Mouse (Mus musculus): ENCODE results near the gene St8sia1. TPM values are rescaled to one million over a fixed set of nuclear protein-coding genes. Genes with fewer than 3 reads are reported as not detected.
A peak's percentile ranks its signal among the peaks of the same experiment; 100 is the strongest.

St8sia1 gene
- polyA plus RNA-seq, 1 experiment from 2014 or later, result 0.08 TPM

DNA sequence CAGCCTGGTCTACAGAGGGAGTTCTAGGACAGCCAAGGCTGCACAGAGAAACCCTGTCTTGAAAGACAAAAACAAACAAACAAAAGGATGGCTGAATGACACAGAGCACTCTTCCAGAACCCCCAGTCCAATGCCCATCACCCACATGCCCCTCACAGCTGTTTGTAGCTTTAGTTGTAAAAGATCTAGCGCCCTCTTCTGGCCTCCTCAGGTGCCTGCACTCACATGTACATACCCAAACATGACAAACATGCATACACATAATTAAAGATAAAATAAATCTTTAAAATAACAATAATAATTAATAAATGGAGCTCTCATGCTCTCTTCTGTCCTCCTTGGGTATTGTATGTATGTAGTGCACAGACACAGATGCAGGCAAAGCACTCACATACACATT lies 13.0 kb upstream of the St8sia1 start:
- WGBS (ENCODE audit: insufficient replicate concordance), result 28% methylated on average over 1 of the region's 1 CpGs
- Histone ChIP-seq H3K36me3 (replicated peaks) (no peaks in the 10 kb centered on the region), H3K9ac (no peak overlapping the region), H3K9me3 (replicated peaks) (no peaks in the 10 kb centered on the region), H3K4me3 (replicated peaks) (no peak overlapping the region), H3K4me2 (no peak overlapping the region), H3K4me1 (replicated peaks) (no peaks in the 10 kb centered on the region), H3K27me3 (no peaks in the 10 kb centered on the region), H3K27ac (replicated peaks) (no peak overlapping the region)
- ATAC-seq (ENCODE audit: insufficient read depth), result no peak

DNA sequence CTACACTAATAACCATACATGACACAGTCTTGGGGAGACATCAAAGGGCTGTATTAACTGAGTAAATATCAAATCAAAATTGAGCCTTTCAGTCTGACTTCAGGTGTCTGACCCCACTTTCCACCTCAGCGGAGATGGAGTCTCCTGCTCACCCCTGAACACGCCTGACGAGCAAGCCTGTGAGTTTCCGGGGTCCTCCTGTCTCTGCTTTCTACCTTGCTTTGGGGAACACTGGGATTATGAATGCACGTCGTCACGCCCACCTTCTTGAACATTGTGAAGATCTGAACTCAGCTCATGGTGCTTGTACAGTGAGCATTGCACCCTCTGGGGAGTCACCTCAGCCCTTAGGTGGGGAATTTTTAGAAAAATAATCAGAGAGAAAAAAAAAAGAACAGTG lies 9.0 kb upstream of the St8sia1 start:
- Histone ChIP-seq H3K27me3 (no peaks in the 10 kb centered on the region), H3K4me1 (replicated peaks) (no peaks in the 10 kb centered on the region), H3K36me3 (replicated peaks) (no peaks in the 10 kb centered on the region), H3K4me3 (replicated peaks) (no peak overlapping the region), H3K4me2 (no peak overlapping the region), H3K9ac (no peak overlapping the region), H3K9me3 (replicated peaks) (no peaks in the 10 kb centered on the region), H3K27ac (replicated peaks) (no peak overlapping the region)
- ATAC-seq (ENCODE audit: insufficient read depth), result no peak
- 70% methylated on average over 7 of the region's 7 CpGs for WGBS (ENCODE audit: insufficient replicate concordance)

DNA sequence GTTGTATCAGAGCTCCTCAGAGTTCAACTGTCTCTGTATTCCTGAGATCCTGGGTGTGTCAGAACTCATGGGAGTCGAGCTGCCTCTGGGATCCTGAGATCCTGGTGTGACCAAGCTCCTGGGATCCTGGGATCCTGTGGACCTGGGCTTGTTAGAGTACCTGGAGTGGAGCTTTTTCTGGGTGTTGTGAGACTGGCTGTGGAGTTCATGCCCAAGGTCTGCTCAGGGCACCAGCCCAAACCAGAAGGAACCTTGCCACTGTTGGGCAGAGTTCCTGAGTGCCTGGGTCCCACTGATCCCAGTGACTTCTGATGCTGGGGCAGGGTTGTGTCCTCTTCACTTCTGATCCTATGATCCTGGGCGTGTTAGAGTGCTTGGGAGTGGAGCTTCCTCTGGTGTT lies 8.0 kb upstream of the St8sia1 start:
- no peak overlapping the region for H3K4me3 ChIP-seq (replicated peaks)
- no peak overlapping the region for H3K4me2 ChIP-seq
- H3K4me1 ChIP-seq (replicated peaks), result no peaks in the 10 kb centered on the region
- WGBS (ENCODE audit: insufficient replicate concordance), result 27% methylated on average over 2 of the region's 2 CpGs
- no peaks in the 10 kb centered on the region for H3K9me3 ChIP-seq (replicated peaks)
- H3K9ac ChIP-seq, result no peak overlapping the region
- no peaks in the 10 kb centered on the region for H3K36me3 ChIP-seq (replicated peaks)
- ATAC-seq (ENCODE audit: insufficient read depth), result no peak
- no peaks in the 10 kb centered on the region for H3K27me3 ChIP-seq
- H3K27ac ChIP-seq (replicated peaks), result no peak overlapping the region

DNA sequence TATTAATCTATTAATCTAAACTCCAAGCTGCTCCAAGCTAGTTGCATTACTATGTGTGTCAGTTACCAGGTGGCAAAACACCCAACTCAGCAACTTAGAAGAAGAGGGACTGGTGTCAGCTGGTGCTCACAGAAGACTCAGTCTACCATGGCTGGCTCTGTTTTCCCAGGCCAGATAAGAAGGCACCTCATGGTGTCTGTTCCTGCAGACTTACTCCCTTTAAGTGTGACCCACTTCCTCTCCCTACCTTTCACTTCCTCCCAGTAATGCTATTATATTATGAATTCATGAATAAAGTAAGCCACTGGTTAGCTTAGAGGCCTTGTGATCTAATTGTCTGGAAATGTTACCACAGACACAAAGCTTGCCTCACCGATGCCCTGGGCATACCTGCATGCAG lies 3.2 kb upstream of the St8sia1 start:
- Histone ChIP-seq H3K27me3 (peaks cover 36% of the 10 kb centered on the region), H3K36me3 (replicated peaks) (no peaks in the 10 kb centered on the region), H3K27ac (replicated peaks) (no peak overlapping the region), H3K9me3 (replicated peaks) (no peaks in the 10 kb centered on the region), H3K4me1 (replicated peaks) (peaks cover 12% of the 10 kb centered on the region; the same call in 1 of the 2 replicates), H3K9ac (no peak overlapping the region), H3K4me3 (replicated peaks) (no peak overlapping the region), H3K4me2 (no peak overlapping the region)
- 69% methylated on average over 1 of the region's 1 CpGs for WGBS (ENCODE audit: insufficient replicate concordance)
- no peak for ATAC-seq (ENCODE audit: insufficient read depth)

DNA sequence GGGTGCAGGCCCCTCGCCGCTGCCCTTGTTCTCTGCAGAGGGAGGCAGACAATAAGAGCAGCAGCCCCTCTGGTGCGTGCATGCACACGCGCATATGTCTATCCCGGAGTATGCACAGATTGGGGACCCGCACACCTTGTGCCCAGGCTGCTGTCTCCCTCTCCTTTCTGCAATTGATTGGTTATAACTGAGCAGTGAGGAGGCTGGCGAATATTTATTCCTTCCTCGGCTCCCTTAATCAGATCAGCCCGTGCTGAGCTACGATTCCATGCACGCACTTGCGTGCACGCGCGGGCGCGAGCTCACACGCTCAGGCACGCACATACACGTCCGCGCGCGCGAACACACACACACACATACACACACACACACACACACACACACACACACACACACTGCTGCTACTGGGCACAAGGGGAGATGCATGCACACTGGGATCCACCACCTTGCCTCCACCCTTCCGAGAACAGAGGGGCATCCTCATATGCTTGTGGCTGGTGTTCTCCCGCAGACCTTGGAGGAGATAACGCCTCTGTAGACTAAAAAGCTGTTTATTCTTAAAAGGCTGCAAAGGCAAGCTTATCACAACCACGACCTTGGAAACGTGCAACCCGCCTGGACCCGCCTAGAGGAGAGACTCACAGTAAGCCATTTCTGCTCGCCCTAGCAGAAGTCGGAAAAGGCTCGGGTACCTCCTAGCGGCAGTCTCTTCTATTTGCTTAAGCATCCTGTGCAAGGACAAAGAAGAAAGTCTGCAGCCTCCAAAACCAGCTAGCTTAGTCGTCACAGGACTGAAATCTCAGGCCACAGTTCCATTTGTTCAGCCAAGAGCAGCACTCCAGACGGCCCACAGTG lies 506 bp upstream of the St8sia1 start:
- H3K27me3 ChIP-seq, result peaks cover 49% of the 10 kb centered on the region
- ATAC-seq (ENCODE audit: insufficient read depth), result peak; percentile 74
- peak overlapping the region; percentile 66 for H3K4me2 ChIP-seq
- H3K9me3 ChIP-seq (replicated peaks), result no peaks in the 10 kb centered on the region
- peak overlapping the region; percentile 43 for H3K4me3 ChIP-seq (replicated peaks)
- H3K9ac ChIP-seq, result no peak overlapping the region
- H3K27ac ChIP-seq (replicated peaks), result no peak overlapping the region
- H3K36me3 ChIP-seq (replicated peaks), result no peaks in the 10 kb centered on the region
- under 1% methylated on average over 39 of the region's 39 CpGs for WGBS (ENCODE audit: insufficient replicate concordance)
- peaks cover 12% of the 10 kb centered on the region; the same call in 1 of the 2 replicates for H3K4me1 ChIP-seq (replicated peaks)

DNA sequence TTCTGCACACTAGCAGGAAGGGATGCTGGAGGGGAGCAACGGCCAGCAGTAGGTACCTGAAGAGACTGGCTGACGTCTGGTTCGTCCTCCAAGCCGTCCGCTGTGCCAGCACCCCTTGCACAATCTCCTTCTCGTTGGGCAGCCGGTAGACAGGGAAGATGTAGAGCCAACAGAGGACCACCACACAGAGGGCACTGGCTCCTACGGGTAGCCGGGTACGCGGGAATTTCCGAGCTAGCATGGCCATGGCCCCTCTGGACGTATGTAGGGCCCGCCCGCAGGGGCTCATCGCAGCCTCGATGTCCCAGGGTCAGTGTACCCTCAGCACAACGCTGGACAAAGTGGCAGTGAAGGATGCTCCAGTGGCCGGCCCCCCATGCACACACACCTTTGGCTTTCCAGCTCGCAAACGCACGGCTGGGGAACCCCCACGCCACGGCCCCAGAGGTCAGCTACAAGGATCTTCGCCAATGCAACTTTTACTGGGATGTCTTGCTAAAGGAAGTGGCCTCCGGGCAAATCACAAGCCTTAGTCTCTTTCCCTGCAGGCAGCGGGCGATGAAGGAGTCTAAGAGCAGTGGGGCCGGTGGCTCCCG lies 674 bp downstream of the St8sia1 start:
- Histone ChIP-seq H3K4me3 (replicated peaks) (peak overlapping the region; percentile 43), H3K9ac (no peak overlapping the region), H3K9me3 (replicated peaks) (no peaks in the 10 kb centered on the region), H3K27ac (replicated peaks) (no peak overlapping the region), H3K36me3 (replicated peaks) (no peaks in the 10 kb centered on the region), H3K27me3 (peaks cover 49% of the 10 kb centered on the region), H3K4me1 (replicated peaks) (peaks cover 12% of the 10 kb centered on the region; the same call in 1 of the 2 replicates), H3K4me2 (peak overlapping the region; percentile 66)
- WGBS (ENCODE audit: insufficient replicate concordance), result 17% methylated on average over 30 of the region's 30 CpGs
- no peak for ATAC-seq (ENCODE audit: insufficient read depth)

DNA sequence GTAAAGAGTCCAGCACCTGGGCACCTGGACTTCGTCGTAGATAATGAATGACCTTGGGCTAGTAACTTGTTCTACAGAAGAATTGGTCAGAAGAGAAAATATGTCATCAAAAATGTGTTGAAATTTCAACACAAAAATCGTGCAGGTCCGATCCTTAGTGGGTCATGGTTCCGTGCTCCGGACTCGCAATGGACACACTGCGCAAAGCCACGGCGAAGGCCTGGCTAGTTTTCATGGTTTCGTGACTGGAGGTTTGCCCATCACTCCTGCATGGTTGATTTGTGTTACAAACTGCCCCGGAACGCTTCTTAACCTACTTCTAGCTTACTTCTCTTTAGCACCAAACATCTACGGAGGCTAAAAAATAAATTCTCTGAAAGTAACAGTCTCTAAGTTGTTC lies 1.4 kb downstream of the St8sia1 start:
- H3K27me3 ChIP-seq, result peaks cover 49% of the 10 kb centered on the region
- H3K36me3 ChIP-seq (replicated peaks), result no peaks in the 10 kb centered on the region
- H3K27ac ChIP-seq (replicated peaks), result no peak overlapping the region
- no peak for ATAC-seq (ENCODE audit: insufficient read depth)
- H3K4me2 ChIP-seq, result no peak overlapping the region
- H3K4me3 ChIP-seq (replicated peaks), result no peak overlapping the region
- 72% methylated on average over 14 of the region's 14 CpGs for WGBS (ENCODE audit: insufficient replicate concordance)
- H3K9me3 ChIP-seq (replicated peaks), result no peaks in the 10 kb centered on the region
- peaks cover 13% of the 10 kb centered on the region; the same call in 1 of the 2 replicates for H3K4me1 ChIP-seq (replicated peaks)
- no peak overlapping the region for H3K9ac ChIP-seq

DNA sequence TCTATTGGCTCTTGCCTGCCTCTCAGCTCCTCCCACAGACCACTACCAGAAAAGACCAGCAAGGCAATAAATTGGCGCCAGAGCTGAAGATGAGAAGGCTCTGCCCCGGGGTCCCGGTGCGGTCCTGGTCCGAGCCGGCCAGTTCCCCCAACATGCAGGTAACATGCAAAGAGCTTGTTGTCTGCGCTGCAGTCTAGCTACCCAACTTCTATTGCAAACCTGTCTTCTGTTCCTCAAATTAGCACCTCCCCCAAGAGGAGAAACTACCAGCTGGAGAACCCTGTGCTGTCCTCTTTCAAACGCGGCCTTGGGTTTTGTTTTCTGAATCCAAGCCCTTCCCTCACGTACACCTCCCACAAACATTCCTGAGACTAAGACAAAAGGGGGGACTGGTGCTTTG lies 1.8 kb downstream of the St8sia1 start:
- H3K4me1 ChIP-seq (replicated peaks), result peaks cover 15% of the 10 kb centered on the region; the same call in 1 of the 2 replicates
- 55% methylated on average over 10 of the region's 10 CpGs for WGBS (ENCODE audit: insufficient replicate concordance)
- no peaks in the 10 kb centered on the region for H3K9me3 ChIP-seq (replicated peaks)
- no peak for ATAC-seq (ENCODE audit: insufficient read depth)
- H3K4me3 ChIP-seq (replicated peaks), result no peak overlapping the region
- H3K4me2 ChIP-seq, result no peak overlapping the region
- no peak overlapping the region for H3K27ac ChIP-seq (replicated peaks)
- H3K27me3 ChIP-seq, result peaks cover 49% of the 10 kb centered on the region
- no peak overlapping the region for H3K9ac ChIP-seq
- H3K36me3 ChIP-seq (replicated peaks), result no peaks in the 10 kb centered on the region

DNA sequence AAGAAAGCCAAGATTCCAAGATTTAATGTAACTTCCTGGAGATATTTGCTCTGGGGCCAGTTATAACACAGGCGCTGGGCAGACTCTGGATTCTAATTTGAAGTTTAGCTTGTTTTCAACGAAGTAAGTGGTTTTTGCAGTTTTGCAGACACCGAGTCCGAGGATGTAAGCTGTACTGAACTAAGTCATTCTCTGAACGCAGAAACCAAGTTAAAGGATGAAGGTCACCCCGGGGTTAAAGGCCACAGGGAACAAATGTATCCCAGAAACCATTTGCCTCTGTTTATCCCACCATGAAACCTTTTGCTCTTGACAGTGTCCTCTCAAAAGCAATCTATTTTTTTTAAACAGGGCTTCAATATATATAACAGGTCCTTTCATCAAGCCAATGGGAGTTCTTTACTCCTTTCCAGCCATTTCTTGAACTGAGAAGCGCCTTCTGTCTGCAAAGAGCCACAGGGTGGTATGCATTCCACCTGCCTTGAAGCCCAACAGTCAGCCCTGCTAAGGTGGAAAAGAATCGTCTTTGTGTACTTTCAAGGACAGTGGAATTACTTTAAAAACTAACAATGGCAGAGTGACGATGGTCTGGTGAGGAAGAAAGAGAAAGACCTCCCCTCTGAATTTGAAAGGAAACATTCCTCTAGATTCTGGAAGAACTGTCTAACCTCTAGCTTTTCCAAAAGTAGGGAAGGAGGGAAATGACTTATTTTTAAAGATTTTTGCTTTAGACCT lies 2.4 kb downstream of the St8sia1 start:
- Histone ChIP-seq H3K36me3 (replicated peaks) (no peaks in the 10 kb centered on the region), H3K27ac (replicated peaks) (no peak overlapping the region), H3K9me3 (replicated peaks) (no peaks in the 10 kb centered on the region), H3K9ac (no peak overlapping the region), H3K4me3 (replicated peaks) (no peak overlapping the region), H3K4me2 (no peak overlapping the region), H3K27me3 (peaks cover 49% of the 10 kb centered on the region), H3K4me1 (replicated peaks) (peaks cover 15% of the 10 kb centered on the region; the same call in 1 of the 2 replicates)
- no peak for ATAC-seq (ENCODE audit: insufficient read depth)
- WGBS (ENCODE audit: insufficient replicate concordance), result 59% methylated on average over 9 of the region's 9 CpGs

DNA sequence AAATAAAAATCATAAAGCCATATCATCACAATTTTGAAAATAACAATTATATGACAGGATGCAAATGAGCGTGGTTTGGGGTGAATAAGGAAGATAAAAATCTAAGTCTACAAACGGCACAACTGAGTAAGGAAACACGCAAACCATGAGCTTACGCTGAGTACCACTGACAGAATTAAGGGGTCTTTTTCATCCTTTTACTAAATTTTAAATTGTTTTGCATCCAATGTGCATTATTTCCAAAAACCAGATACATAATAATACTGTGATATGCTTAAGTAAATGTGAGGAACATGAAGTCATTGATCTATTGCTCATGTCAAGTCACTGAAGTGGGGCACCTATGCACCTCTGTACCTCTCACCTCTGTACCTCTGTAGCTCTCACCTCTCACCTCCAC lies 7.7 kb downstream of the St8sia1 start:
- Histone ChIP-seq H3K36me3 (replicated peaks) (no peaks in the 10 kb centered on the region), H3K4me1 (replicated peaks) (peaks cover 14% of the 10 kb centered on the region), H3K27ac (replicated peaks) (no peak overlapping the region), H3K27me3 (peaks cover 5% of the 10 kb centered on the region), H3K4me2 (no peak overlapping the region), H3K4me3 (replicated peaks) (no peak overlapping the region), H3K9ac (no peak overlapping the region), H3K9me3 (replicated peaks) (no peaks in the 10 kb centered on the region)
- WGBS (ENCODE audit: insufficient replicate concordance), result 58% methylated on average over 4 of the region's 4 CpGs
- no peak for ATAC-seq (ENCODE audit: insufficient read depth)

DNA sequence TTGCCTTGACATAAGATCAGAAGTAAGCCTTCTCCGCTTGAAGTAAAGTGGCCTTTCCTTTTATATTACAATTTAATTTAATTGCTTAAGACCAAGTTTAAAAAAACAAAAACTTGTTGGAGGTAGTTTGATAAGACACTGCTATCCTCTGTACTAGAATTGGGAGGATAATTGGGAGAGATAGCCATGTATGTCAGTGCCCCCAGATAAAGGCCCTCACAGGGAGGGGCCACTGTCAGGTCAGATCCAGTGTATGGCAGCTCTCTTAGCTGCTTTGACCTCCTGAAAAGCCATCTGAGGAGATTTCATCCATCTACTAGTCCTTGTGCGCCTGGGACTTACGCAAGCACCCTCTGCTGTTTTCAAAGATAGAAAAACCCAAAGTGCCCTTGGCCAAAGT lies 9.0 kb downstream of the St8sia1 start:
- Histone ChIP-seq H3K4me1 (replicated peaks) (peaks cover 14% of the 10 kb centered on the region), H3K9ac (no peak overlapping the region), H3K9me3 (replicated peaks) (no peaks in the 10 kb centered on the region), H3K4me3 (replicated peaks) (no peak overlapping the region), H3K27me3 (no peaks in the 10 kb centered on the region), H3K27ac (replicated peaks) (no peak overlapping the region), H3K36me3 (replicated peaks) (no peaks in the 10 kb centered on the region), H3K4me2 (no peak overlapping the region)
- peak; percentile 51; the same call in 1 of the 2 replicates for ATAC-seq (ENCODE audit: insufficient read depth)
- WGBS (ENCODE audit: insufficient replicate concordance), result 57% methylated on average over 3 of the region's 3 CpGs

Data from liver, embryonic 15.5 days (tissue).